Mouse (Mus musculus) forebrain, postnatal 0 days (tissue): Measurements from ENCODE around the gene Fhl4. TPM values are rescaled to one million over a fixed set of nuclear protein-coding genes. Genes with fewer than 3 reads are reported as not detected.

Source experiments
- ATAC-seq: fragments of 200-750 bp; cut with Nextera tagmentation; 2 replicates; pipeline ENCODE4 v1.8.0; 2017; ENCODE audit warnings: mild to moderate bottlenecking, moderate library complexity
- DNase-seq: peaks from one replicate; pipeline ENCODE4 v3.0.0-alpha.2; 2015
- H3K27ac ChIP-seq: fragments of 300-500 bp; sonication (generic); 2 replicates; pipeline ENCODE4 v1.5.1; 2014; ENCODE audit warnings: low read depth, mild to moderate bottlenecking, antibody characterized with exemption, low read length, moderate library complexity, mixed read lengths
- H3K27me3 ChIP-seq: fragments of 300-500 bp; sonication (generic); 2 replicates; pipeline ENCODE4 v1.6.1; 2014; ENCODE audit warnings: mild to moderate bottlenecking, low read length, mixed read lengths; ENCODE audit not compliant: insufficient read depth
- H3K36me3 ChIP-seq: fragments of 300-500 bp; sonication (generic); 2 replicates; pipeline ENCODE4 v1.6.1; 2014; ENCODE audit warnings: mild to moderate bottlenecking, moderate library complexity; ENCODE audit not compliant: insufficient read depth
- H3K4me1 ChIP-seq: fragments of 300-500 bp; sonication (generic); 2 replicates; pipeline ENCODE4 v1.6.1; 2014; ENCODE audit warnings: antibody characterized with exemption; ENCODE audit not compliant: insufficient read depth
- H3K4me2 ChIP-seq: fragments of 300-500 bp; sonication (generic); 2 replicates; pipeline ENCODE4 v1.6.1; 2014; ENCODE audit warnings: low read depth, mild to moderate bottlenecking, moderate library complexity
- H3K4me3 ChIP-seq: fragments of 300-500 bp; sonication (generic); 2 replicates; pipeline ENCODE4 v1.5.1; 2014; ENCODE audit warnings: low read depth, low read length, mixed read lengths
- H3K9ac ChIP-seq: fragments of 300-500 bp; sonication (generic); 2 replicates; pipeline ENCODE4 v1.6.1; 2014; ENCODE audit warnings: mild to moderate bottlenecking
- H3K9me3 ChIP-seq: fragments of 300-500 bp; sonication (generic); 2 replicates; pipeline ENCODE4 v1.6.1; 2016; ENCODE audit warnings: low read length
- CTCF ChIP-seq: sonication (generic); IDR thresholded peaks from 2 replicates; pipeline ENCODE4 v1.5.1; 2016; ENCODE audit warnings: antibody characterized with exemption, control low read depth, low read depth
- WGBS: fragments of 180-500 bp; shearing (Covaris S2); extraction: QIAGEN DNeasy Blood & Tissue Kit; methylation state at CpG from one replicate; pipeline ENCODE4 v1.1.7; 2014; 5-methylcytosine and 5-hydroxymethylcytosine counted together
- polyA plus RNA-seq: library from polyadenylated mRNA; unstranded; fragments of >200 nt; fragmentation: Nextera tagmentation; extraction: Ambion mirVana; gene quantifications from 2 replicates; pipeline ENCODE4 v1.2.1, GENCODE M21; 2015
- total RNA-seq: library from RNA; depleted of rRNA; stranded (reverse); fragments of >200 nt; gene quantifications from 2 replicates; pipeline ENCODE4 v1.2.3, GENCODE M21; 2014; rRNA removed

Fhl4 gene
- 1.8 and 2.3 TPM in 2 replicates for total RNA-seq
- polyA plus RNA-seq, result 2.4 and 3.0 TPM in 2 replicates

GRCm38 (mm10) chr10:85102247-85103084, at the start of gene Fhl4, which contains the start of gene Tmem263:
TSS of gene Fhl4 (minus strand) at chr10:85102495.
TSS of gene Tmem263 (plus strand) at chr10:85102627.
- peak within 1 kb of the TSS; percentile 91 for H3K27ac ChIP-seq
- no peaks in the 10 kb centered on the region for H3K36me3 ChIP-seq
- H3K4me1 ChIP-seq, result peaks cover 7% of the 10 kb centered on the region
- peak within 1 kb of the TSS; percentile 96 for H3K4me2 ChIP-seq
- no peaks in the 10 kb centered on the region for H3K27me3 ChIP-seq
- ATAC-seq (peak; percentile 97), DNase-seq (peak; percentile 97)
- 2% methylated on average over 76 of the region's 96 CpGs for WGBS
- TF ChIP-seq CTCF, result peak; percentile 36; the same call in 1 of the 2 replicates
- H3K9ac ChIP-seq, result peak within 1 kb of the TSS; percentile 94
- peak within 1 kb of the TSS; percentile 88 for H3K4me3 ChIP-seq
- H3K9me3 ChIP-seq, result no peaks in the 10 kb centered on the region

GRCm38 (mm10) chr10:85149226-85149625, 46.9 kb upstream of the Fhl4 start:
- Histone ChIP-seq H3K36me3 (peaks cover 28% of the 10 kb centered on the region), H3K9me3 (no peaks in the 10 kb centered on the region), H3K4me2 (no peak overlapping the region), H3K27ac (no peak overlapping the region), H3K4me1 (no peaks in the 10 kb centered on the region), H3K4me3 (no peak overlapping the region), H3K9ac (no peak overlapping the region), H3K27me3 (no peaks in the 10 kb centered on the region)
- ATAC-seq (no peak), DNase-seq (no peak)
- TF ChIP-seq CTCF, result no peak
- WGBS, result 85% methylated on average over 5 of the region's 5 CpGs

GRCm38 (mm10) chr10:85146282-85146681, 44.0 kb upstream of the Fhl4 start:
- 89% methylated on average over 14 of the region's 14 CpGs for WGBS
- Histone ChIP-seq H3K9ac (no peak overlapping the region), H3K4me1 (no peaks in the 10 kb centered on the region), H3K4me3 (no peak overlapping the region), H3K27ac (no peak overlapping the region), H3K36me3 (peaks cover 47% of the 10 kb centered on the region), H3K4me2 (no peak overlapping the region), H3K27me3 (no peaks in the 10 kb centered on the region), H3K9me3 (no peaks in the 10 kb centered on the region)
- DNase-seq (no peak), ATAC-seq (no peak)
- TF ChIP-seq CTCF, result no peak

GRCm38 (mm10) chr10:85141465-85141864, 39.2 kb upstream of the Fhl4 start:
- DNase-seq (no peak), ATAC-seq (no peak)
- Histone ChIP-seq H3K9ac (no peak overlapping the region), H3K4me2 (no peak overlapping the region), H3K27me3 (no peaks in the 10 kb centered on the region), H3K4me1 (no peaks in the 10 kb centered on the region), H3K27ac (no peak overlapping the region), H3K4me3 (no peak overlapping the region), H3K36me3 (peaks cover 36% of the 10 kb centered on the region), H3K9me3 (no peaks in the 10 kb centered on the region)
- 91% methylated on average over 9 of the region's 9 CpGs for WGBS
- no peak for TF ChIP-seq CTCF

- DNase-seq (no peak), ATAC-seq (no peak)
- WGBS, result 93% methylated on average over 6 of the region's 6 CpGs
- Histone ChIP-seq H3K9me3 (no peaks in the 10 kb centered on the region), H3K27me3 (no peaks in the 10 kb centered on the region), H3K4me3 (no peak overlapping the region), H3K9ac (no peak overlapping the region), H3K4me1 (no peaks in the 10 kb centered on the region), H3K27ac (no peak overlapping the region), H3K4me2 (no peak overlapping the region), H3K36me3 (peaks cover 21% of the 10 kb centered on the region)
- TF ChIP-seq CTCF, result no peak
These were observed 34.3 kb upstream of the Fhl4 start for GRCm38 (mm10) chr10:85136573-85136972.

GRCm38 (mm10) chr10:85128453-85128852, 26.2 kb upstream of the Fhl4 start:
- WGBS, result 17% methylated on average over 7 of the region's 7 CpGs
- ATAC-seq (peak; percentile 6), DNase-seq (no peak)
- Histone ChIP-seq H3K27ac (no peak overlapping the region), H3K4me2 (peak overlapping the region; percentile 57), H3K9me3 (no peaks in the 10 kb centered on the region), H3K4me3 (peak overlapping the region; percentile 59), H3K27me3 (no peaks in the 10 kb centered on the region), H3K4me1 (no peaks in the 10 kb centered on the region; the same call in 1 of the 2 replicates), H3K9ac (peak overlapping the region; percentile 11; the same call in 1 of the 2 replicates), H3K36me3 (0 out of 2 replicates have a peak, but pooled peaks cover 7% of the 10 kb centered on the region)
- TF ChIP-seq CTCF, result no peak
